Mouse (Mus musculus) erythroblast, adult 5-6 weeks (primary cell): ENCODE measurements around the gene Ctxn2. TPM values are rescaled to one million over a fixed set of nuclear protein-coding genes. Genes with fewer than 3 reads are reported as not detected.
"Not testable (repeated sequence)": the region's sequence is repeated elsewhere in the genome, so short reads cannot be mapped to it uniquely, and the experiment has no call there.

ENCODE experiments used
- ATAC-seq: replicated peaks from 2 replicates; pipeline ENCODE4 v1.8.0; 2016; ENCODE audit warnings: moderate number of reproducible peaks, mild to moderate bottlenecking, moderate TSS enrichment, inconsistent platforms; ENCODE audit not compliant: poor library complexity, low FRiP score, severe bottlenecking
- total RNA-seq, 2 experiments: library from RNA; stranded (forward) in 1 of 2; stranded (reverse) in 1 of 2; fragments of 150-400 nt in 1 of 2; fragments of 200-764, 138-1000 nt in 1 of 2; gene quantifications; 2 replicates each; pipeline versions ENCODE4 v1.2.3 to v1.2.4; 2015 to 2017; ENCODE audit warnings: low replicate concordance in 2 of 2

Ctxn2 gene
- total RNA-seq (2015; ENCODE audit: low replicate concordance) (not detected in 2 replicates), total RNA-seq (2017; ENCODE audit: low replicate concordance) (not detected in 2 replicates)

DNA sequence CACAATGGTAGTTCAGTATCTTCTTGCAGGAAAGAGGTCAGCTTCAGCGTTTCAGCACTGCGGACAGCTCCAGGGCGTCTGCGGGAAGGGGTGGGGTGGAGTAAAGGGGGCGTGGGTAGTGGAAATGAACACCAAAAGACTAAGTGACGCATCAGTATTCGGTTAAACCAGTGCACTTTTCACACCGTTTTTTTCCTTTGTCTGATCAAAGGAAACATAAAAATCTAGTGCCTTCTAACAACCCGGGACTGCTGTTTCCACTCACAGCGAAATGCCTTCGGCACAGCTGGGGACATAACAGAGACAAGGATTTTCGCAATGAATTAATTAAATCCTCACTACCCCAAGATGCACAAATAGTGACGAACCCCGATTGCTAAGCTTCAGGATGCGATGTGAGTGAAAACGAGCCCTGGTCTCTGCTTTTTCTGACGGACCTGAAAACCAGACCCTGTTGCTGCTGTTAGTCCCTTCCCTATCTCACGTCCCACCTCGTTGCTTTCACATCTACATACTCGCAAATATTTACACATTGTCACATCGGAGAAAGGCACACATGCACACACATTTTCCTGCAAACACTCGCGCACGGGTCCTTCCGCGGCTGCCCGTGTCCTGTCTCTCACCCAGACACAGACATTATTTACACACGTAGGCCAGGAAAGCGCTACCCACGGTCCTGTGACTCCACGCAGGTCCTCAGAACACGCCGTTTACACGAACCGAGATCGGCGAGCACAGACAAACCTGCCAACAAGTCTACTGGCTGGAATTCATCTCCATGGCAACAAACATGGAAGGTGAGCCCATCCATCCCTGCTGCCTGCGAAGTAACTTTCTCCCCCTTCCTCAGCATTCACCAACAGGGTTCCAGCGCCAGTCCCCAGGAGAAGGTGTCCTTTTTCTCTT lies at the start of gene Ctxn2:
TSS of gene Ctxn2 (plus strand) at position 790 of the 909 bp plus-strand sequence.
- ATAC-seq = no peak

DNA sequence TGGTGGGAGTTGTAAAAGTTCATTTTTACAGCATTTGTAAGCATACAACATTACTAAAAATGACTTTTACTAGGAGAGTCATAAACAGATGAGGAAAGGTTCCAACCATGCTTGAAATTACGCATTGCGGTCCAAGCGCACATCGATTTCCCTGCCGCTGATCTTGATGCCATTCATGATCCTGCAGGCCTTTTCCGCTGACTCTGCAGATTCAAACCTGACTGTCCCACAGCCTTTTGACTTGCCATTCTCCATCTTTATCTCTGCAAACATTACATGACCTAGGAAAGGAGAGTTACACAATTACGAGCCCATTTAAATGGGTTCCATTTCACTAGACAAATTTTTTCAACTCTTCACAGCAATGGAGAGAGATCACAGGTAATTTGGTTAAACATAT lies 47.7 kb upstream of the Ctxn2 start:
- ATAC-seq = no peak

DNA sequence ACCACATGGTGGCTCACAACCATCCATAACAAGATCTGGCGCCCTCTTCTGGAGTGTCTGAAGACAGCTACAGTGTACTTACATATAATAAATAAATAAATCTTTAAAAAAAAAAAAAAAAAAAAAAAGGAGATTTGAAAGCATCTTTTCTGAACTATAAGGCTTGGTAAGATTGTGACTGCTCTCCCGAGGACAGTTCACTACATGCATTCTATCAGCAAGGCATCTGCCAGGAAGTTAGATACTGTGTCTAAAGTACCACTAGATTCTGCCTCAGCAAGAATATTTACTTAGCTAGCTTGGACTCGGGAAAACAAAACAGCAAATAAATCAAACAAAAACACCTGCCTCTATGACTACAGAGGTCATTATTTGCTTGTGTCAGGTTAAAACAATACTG lies 44.4 kb upstream of the Ctxn2 start:
- not testable (repeated sequence) for ATAC-seq

DNA sequence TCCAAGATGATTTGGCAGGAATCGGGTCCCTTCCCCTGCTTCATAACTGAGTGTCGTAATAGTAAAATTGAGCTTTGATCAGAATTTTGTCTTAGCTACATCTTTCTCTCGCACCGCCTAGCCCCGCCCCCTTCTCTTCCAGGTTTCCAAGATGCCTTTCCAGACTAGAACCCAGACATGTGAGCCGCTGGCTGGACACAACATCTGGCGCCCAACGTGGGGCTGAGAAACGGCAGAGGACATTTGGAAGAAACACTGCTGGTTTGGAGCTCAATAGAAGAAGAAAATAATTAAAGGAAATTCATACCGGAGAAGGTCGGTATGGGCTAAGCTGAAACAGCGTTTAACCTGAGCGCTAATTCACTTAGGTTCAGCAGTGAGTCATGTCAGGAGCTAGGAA lies 32.0 kb upstream of the Ctxn2 start:
- ATAC-seq = not testable (repeated sequence)

DNA sequence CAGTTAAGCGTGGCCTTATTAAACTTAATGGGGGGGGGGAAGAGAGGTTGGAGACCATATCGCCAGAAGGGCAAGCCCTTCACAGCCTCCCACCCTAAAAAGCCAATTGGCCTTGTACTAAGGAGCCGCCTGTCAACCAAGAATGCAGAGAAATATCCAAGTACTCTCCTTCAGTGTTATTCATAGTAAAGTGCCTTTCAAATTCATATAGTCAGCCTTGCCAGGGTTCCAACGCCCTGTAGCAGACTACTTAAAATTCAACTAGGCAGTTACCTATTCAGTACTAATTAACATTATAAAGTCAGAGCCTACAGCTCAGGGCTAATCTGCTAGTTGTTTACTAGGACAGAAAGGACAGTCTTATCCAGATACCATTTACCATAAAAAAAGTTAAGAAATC lies 30.0 kb upstream of the Ctxn2 start:
- not testable (repeated sequence) for ATAC-seq

DNA sequence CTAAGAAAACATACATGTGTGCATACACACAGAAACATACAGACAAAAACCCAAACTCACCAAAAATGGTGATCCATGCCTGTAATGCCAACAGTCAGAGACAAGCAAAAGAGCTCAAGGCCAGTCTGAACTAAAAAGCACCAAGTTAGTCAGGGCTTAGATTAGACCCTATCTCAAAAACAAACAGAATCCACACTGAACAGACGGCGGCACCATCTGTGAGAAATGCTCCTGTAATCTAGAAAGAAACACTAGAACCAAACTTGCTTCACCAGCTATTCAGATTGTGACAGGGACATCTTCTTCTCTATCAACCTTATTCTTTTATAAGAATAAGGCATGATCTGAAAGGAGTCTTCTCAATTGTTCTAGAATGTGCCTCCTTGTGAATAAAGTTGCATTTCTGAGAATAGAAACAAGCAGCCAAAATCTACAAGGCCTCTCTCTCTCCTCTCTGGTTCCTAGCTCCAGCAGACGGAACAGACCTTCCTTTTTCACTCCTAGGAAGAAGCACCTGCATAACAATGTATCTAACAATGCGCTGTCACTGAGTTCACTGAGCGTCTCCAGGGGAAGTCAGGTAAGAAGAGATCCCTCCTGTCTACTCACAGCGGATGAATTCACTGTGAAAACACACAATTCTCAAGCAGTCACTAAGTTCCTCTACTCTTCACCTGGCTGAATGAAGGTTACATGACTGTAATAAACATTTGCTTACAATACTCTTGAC lies 16.9 kb upstream of the Ctxn2 start:
- no peak for ATAC-seq

DNA sequence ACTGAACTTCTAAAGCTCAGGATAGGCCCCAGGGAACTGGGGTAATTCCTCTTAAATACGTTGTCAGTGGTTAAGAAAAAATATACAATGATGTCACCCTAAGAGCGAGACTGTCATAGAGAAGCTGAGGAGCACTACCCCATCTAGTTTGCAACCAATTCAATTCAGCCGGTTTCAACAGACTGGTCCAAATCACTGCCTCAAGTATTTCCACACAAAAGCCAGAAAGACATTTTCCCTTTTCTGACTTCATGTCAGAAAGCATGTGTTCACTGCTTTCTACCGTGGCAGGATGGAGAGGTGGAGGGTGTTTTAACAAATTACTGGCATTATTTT lies 14.2 kb upstream of the Ctxn2 start:
- ATAC-seq = no peak

DNA sequence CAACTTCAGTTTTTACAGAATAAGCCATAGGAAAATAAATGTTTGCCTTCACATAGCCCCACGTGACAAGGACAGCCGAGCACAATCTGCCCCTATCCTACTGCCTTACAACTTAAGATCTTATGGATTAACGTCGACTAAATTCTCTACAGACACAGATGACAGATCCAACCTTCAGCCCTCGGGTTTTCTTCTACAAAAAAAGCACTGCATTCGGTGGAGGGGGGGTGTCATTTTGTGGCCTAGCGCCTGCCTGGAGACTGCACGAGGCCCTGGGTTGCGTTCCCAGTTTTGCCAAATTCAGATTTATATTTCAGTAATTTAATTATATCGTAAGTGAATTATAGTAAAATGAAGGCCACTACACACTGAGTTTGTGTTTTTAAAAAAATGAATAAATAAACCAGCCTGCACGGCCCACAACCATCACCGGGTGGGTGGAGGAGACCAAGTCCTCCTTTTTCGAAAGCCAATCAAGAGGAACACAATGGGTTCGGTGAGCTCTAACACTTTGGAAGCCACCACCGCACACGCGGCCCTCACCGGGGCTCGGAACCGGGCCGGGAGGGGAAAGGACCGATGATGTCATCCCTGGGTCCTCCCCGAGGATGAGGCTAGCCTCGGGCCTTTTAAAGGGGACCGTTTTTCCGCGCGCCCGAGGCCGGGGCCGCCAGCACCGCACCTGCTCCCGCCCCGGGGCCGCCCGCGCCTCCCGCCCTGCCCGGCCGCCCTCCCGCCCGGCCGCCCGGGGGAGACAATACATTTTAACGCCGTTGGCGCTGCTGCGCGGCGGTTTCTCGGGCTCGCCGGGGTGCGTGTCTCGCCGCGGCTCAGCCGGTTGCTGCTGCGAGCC lies 13.6 kb upstream of the Ctxn2 start:
- peak; percentile 54 for ATAC-seq

DNA sequence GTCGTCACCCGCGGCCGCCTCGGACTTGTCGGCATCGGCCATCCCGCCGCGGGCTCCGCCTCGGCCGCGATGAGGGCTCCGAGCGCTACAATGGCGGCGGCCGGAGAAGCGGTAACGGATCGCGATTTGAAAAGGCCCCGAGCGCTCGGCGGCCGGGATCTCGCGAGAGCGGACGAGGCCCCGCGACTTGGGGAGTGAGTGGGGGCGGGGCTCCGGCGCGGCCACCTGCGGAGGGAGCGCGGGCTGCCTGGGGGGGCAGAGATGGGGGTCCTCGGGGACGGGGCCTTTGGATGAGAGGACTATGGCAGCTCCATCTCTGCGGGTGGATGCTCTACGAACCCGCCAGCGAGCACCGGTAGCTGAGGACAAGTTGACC lies 13.0 kb upstream of the Ctxn2 start, which contains the start of gene Myef2:
TSS of gene Myef2 (minus strand) at position 185 of the 376 bp plus-strand sequence.
- peak; percentile 95 for ATAC-seq

DNA sequence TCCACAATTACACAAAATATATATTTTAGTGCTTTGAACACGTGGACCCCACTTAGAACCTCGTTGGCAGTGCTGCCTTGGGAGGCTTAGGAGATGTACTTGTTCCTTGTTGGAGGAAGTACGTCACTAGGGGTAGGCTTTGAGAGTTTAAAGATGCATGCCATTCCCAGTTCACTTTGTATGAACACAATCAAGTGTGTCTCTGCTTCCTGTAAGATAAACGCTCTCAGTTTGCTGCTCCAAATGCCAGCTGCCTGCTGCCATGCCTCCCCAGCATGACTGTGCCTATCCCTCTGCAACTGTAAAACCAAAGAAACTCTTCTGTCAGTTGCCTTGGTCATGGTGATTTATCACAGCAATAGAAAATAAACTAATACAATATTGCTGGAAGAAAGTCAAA lies 10.7 kb upstream of the Ctxn2 start:
- no peak for ATAC-seq

DNA sequence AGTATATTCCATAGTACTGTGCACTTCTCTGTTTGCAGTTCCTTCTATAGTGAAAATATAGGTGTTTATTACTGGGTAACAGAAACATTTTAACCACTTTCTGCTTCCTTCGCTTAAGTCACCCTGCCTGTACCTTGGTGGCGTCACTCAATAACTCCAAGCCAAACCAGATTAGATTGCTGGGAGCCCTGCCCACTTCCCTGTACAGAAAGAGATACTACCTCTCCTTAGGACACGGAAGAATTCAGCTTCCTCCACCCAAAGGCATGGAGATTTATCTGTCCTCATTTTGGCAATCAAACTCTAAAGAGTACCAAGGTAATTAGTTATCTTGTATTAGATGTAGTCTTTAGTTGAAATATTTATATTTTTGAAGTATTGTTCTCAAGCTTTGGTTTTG lies 9.7 kb upstream of the Ctxn2 start:
- no peak for ATAC-seq

DNA sequence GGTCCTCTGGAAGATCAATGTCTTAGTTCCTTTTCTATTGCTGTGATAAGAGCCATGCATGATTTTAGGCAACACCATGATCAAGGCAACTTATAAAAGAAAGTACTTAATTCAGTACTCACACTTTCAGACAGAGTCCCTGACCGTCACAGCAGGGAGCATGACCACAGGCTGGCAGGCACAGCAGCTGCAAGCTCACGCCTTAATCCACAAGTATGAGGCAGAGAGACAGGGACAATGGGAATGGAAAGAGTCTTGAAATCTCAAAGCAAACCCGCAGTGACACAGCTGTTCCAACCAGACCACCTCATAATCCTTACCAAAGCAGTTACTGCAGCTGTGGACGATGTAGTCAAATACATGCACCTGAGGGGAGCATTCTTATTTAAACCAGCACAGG lies 2.4 kb upstream of the Ctxn2 start:
- no peak for ATAC-seq

DNA sequence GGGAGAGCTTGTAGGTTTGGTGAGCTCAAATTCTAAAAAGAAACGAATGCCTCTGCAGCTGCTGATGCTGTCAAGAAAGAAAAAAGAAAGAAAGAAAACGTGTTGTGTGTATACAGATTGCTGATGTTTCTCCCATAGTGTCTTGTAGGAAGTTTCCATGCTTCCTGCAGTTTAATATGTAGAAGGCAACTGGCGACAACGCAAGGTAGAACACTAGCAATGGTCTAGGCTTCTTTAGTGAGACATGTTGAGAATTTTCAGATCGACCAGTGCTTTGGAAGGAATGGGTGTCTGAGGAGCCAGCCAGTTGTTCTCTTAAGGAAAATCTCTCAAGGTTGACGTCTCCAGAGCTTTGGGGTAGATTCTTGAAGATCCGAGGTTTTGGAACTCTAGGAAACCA lies 354 bp downstream of the Ctxn2 start:
- ATAC-seq = no peak

DNA sequence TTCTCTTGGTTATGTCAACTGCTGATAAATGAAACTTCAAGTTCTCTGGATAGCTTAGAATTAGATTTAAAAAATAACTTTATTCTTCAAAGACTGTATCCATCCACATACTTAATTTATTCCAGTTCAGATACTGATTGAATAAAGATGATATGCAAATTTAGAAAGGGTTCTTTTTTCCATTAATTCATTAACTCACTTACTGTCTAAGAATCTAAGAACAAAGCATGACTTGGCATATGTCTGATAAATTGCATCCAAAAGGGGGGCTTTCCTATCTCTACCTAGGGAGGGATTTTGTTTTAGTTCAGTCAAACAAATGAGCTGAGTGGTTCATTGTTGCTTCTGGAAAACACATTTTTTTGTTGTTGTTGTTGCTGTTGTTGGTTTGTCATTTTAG lies 5.8 kb downstream of the Ctxn2 start:
- no peak for ATAC-seq

DNA sequence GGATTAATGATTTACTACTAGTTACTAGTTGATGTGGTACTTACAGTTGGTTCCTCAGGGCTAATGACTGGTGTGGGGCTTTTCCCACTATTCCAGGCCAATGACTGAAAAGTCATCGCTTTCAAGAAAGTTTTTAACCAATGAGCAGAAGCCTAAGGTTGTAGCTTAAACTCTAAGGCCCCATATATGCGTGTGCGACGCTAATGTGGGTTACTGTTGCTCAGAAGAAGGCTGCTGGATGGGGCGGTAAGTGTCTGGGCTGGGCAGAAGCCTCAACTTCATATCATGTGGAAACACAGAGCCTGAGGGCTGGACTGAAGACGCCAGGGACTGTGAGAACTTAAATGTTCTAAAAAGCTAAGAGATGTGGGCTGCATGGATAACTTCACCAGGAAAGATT lies 15.9 kb downstream of the Ctxn2 start, which contains the start of gene Slc12a1:
TSS of gene Slc12a1 (plus strand) at position 118 of the 400 bp plus-strand sequence.
- no peak for ATAC-seq

DNA sequence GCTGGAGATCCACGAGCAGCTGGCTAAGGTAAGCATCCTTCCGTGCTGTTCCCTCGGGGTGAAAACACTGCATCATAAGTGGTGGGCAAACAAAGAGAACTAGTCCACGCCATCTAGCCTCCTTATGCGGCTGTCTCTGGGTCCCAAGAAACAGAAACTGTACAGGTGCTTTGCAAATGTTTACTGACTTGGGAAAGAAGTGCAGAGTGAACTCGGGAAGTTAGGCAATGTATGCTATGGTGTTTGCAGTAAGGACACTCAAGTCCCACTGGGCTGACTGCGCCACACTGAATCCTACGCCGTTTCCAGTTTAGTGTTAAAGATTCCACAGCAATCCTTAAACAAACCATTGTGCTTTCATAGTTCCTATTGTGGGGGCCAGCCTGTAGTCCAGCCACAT lies 17.8 kb downstream of the Ctxn2 start:
- no peak for ATAC-seq

DNA sequence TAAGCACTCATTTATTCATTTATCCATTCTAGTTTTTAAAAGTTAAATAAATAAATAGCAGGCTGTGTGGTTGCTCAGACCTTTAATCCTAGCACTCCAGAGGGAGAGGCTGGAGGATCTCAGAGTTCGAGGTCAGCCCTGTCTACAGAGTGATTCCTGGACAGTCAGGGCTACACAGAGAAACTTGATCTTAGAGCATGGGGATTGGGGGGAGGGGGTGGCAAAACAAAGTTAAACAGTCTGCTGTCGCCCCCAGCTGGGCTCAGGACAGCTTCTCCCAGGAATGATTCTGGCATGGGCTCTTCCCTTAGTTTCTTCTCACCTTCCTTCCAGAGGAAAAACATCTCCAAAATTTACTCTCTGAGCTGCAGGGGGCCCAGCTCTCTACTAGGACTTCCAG lies 19.0 kb downstream of the Ctxn2 start:
- no peak for ATAC-seq

DNA sequence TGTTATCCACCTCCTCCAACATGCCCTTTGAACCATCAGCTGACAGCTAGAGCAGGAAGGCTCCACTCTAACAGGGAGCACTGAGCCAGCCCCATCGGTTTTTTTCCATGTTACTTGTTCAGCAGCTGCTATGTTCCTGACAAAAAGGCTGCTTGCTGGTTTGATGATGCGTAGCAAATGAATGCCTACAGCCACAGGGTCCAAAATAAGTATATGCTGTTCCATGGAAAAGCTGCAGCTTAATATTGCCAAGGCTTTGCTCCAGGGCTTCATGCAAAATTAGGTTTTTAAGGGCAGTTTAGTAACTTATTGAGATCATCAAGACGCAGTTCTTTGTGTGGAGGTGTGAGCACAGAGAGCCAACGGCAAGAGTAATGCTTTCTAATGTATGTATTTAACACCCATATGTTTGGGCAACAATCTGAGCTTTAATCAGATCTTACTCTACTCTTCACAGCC lies 25.5 kb downstream of the Ctxn2 start:
- no peak for ATAC-seq

DNA sequence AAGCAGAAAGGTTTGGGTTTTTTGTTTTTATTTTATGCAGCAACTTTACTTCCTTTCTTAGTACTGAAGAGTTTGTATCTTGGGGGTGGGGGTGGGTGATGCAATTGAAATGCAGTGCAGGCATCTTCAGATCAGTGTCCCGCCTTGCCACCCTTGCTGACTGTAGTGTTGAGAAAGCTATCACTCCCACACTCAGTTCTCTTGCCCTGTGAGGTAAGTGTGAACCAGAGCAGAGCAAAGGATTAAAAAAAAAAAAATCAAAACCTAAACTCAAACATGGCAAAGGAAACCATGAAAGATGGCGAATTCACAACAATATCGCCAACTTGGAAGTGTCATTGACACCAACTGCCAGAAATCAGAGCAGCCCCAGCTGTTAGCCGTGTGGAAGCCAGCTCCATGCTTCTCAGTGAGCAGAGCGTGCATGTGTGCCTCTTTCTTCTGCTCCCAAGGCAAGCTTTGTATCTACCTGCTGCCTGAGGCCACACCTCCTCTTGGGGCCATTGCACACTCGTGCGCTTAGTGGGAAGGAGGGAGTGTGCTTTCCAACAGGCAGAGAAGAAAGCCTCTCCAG lies 41.8 kb downstream of the Ctxn2 start:
- no peak for ATAC-seq

DNA sequence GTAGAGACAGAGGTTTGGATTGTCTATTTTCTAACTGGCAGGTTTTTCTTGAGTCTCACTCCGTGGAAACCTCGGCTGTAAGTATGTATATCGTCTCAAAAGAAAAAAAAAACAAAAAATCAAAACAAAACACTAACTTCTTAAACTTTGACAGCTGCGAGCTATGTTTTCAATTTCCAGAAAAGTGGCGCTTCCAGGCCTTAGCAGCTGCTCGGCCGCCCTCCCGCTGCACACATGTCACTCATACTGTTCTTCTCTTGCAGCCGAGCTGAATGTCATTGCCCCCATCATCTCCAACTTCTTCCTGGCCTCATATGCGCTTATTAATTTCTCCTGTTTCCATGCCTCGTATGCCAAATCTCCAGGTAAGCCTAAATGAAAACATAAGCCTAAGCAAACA lies 51.4 kb downstream of the Ctxn2 start:
- no peak for ATAC-seq
